Mouse (Mus musculus): ENCODE measurements at regions not wholly inside any gene's neighbourhood (a gene's known extent, or its start where the extent isn't known, plus 50 kb on each side); places are given as distances from the start of the nearest gene placed in this dataset.

DNA sequence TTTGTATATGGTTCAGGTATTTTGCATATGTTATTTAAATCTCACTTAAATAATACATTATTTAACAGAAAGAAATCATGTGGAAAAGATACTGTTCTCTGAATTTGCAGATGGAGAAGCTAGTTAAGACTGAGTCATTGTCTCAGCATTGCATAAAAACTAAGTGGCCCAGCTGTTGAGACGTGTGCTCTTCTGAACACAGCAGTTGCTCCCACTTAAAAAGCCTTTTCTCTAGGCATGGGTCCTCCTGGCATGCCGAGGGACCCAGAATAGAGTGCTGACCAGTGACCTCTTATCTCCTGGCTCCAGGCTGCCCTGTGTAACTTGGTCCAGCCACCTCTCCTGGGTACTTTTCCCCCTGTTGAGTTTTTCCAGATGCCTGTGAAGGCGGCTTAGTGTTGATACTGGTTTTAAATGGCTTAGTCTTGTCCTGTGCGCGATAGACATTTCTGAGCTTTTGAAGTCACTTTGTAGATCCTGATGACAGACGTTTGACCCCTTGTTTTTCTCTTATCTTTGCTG, 312.2 kb downstream of the Plpp3 start:
- ATAC-seq: no peak

DNA sequence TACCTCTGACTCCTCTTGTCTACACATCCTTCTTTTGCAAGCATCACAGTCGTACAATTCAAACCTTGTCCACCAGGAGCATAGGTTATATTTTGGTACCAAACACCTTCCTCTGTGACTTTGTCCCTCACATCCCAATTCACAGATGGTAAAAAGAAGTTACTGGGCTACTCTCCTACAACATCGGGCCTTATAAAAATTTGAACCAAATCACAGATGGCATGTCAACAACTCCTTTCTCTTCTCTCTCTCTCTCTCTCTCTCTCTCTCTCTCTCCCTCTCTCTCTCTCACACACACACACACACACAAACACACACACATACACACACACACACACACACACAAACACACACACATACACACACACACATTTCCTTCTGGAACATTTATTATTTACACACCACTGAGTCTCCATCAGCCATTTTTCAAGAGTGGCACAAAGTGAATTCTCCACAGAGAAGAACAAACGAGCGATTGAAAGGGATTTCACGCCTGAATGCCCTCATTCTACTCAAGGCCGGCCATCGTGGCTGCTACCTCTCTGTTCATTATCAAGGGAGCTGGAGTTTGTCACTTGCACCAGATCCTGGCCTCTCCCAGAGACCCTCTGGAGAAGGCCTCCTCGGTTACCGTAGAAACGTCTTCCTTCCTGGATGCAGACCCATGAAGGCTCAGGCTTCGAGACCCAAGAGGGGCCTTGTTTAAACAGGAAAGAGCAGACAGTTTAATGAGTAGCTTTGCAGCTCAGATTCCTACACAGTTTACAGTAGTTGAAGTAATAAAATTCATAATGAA, 314.7 kb upstream of the Gm12728 start:
- ATAC-seq: no peak

DNA sequence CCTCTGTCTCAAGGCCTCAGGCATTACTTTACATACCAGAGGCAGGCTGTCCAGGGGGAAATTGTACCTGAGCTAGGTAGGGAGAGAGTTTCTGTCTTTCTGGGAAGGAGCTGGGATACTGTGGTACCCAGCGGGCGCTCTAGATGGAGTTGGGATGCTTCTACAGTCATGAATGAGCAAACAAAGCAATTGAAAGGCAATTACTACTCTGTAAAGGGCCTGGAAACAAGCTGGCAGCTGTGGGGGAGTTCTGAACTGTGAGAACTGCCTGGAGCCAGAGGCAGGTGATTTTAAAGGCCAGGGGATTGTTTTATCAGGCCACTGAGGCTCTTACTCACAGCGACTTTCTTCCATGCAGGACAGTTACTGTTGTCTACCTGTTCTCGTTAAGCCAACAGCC, 313.3 kb upstream of the Gm12728 start:
- ATAC-seq: no peak

GRCm38 (mm10) chr4:105486376-105486775, 303.3 kb upstream of the Gm12728 start:
- no peak for ATAC-seq

DNA sequence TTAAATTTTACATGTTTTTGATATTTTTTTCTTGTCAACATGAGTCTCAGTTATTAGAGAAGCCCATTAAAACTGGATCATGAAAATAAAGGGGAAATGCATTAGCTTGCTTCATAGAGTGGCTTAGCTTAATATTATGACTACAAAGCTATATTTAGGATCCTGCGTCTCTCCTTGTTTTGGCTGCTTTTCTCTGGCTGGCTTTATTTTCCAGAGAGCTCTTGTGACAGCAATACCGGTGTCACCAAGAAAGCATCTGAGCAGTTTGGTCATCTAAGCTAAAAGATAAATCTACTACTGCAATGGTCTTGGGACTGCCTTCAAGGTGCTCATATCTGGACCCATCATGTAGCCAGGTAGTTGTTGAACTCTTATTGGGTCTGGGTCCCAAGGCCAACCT, 293.5 kb upstream of the Gm12728 start:
- no peak for ATAC-seq

DNA sequence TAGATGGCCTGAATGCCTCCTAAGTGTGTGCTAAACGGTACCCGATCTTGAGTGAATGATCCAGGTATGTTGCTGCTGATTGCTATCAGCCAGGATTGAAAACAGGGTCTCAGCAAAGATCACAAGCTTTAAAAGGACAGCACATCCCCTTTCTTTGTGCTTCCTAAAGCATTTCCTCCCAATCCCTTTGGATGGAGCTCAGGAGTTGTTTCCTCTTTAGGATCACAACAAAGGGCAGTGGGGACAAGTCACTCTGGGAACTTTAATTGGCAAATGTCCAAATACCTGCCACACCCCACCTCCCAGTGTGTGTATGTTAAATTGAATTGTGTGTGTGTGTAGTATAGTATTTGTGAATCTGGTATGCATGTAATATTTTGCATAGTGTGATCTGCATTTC, 283.5 kb upstream of the Gm12728 start:
- ATAC-seq: no peak

DNA sequence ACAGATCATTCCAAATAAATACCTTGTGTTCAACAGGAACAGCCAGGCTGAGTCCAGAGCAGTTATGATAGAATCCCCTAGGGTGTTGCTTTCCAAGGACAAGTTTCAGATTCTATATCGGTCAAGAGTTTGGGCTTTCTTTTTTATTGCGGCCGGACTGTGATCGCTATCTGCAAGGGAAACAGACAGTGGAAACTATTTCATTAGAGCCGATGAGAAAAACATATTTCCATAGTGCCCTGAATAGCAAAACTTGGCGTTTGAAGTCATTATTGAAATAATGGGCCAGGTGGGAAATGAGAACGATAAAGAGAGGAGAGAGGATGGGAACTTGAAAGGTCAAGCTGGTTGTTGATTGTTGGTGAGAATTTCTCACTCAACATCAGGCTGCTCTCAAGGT, 282.4 kb upstream of the Gm12728 start:
- no peak for ATAC-seq

DNA sequence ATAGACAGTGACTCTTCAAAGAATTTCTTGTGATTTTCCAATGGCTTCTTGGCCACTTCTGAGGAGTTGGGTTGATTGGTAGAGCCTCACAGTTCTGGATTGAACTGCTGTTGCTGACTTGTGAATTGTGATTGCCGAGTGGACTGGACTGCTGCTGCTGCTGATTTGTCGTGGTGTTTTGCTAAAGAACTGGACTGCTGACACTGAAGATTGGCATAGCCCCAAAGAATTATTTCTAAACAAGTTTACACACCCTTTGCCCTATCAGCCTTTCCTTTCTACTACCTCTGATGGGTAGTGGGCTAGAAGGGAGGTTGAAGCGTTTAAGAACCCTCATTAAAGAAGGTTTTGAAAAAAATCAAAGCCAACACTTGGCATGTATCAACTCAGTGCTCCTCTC, 280.6 kb upstream of the Gm12728 start:
- ATAC-seq: no peak

- ATAC-seq: no peak
Measured at GRCm38 (mm10) chr4:105510406-105510805, 279.3 kb upstream of the Gm12728 start.

DNA sequence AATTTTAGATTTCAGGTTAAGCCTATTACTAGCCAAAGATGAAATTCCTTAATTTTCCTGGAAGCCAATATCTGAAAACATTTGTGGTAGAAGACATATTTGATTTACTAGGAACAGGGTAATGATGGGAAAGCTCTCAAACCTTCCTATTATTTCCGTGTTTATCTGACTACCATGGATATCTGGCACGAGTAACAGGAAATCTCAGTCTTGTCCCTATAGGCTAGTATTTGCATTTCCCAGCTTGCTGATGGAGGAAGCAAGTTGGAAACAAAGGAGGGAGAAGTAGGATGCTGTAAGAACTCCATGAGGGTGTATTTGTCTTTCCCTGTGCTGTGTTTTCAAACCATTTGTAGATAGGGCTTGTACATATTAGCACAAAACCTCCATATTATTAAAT, 264.5 kb upstream of the Gm12728 start:
- no peak for ATAC-seq

DNA sequence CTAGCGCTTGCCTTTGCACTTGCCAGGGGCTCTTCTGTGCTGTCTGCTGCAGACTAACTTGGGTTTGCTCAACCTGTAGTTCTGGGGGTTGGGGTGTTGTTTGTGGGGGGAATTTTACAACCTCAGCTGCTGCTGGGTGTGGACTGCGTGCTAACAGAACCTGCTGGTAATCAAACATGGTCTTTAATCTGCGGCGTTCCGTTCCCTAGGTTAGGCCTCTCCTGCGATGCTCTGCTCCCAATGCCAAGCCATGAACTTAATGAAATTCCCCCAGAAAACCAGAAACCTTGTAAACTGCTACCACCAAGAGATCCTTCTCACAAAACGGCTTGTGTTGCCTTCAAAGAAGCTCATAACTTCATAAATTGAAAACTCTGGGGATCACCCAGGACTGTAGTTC, 262.9 kb upstream of the Gm12728 start:
- ATAC-seq: no peak

- no peak for ATAC-seq
Measured at GRCm38 (mm10) chr4:105527316-105527715, 262.4 kb upstream of the Gm12728 start.

GRCm38 (mm10) chr4:105531651-105532425, 257.8 kb upstream of the Gm12728 start:
- no peak for ATAC-seq

- no peak for ATAC-seq
Measured at GRCm38 (mm10) chr4:105535451-105535850, 254.2 kb upstream of the Gm12728 start.

DNA sequence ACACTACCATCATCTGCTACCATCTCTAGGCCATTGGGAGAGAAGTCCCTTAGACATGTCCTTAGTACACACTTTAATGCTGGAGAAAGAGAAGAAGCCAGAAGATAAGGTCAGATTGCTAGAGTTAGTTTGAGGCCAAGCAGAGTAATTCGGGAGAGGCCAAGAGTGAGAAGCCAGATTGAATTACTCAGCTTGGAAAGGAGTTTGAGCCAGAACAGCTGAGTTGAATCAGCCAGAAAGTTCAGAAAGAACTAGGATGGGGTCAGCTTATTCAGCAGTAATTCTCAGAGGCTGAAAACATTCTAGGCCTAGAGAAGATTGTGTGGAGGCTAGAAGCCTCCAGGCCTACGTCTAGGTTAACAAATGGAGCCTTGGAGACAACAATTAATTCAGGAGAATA, 244.2 kb upstream of the Gm12728 start:
- ATAC-seq: no peak

DNA sequence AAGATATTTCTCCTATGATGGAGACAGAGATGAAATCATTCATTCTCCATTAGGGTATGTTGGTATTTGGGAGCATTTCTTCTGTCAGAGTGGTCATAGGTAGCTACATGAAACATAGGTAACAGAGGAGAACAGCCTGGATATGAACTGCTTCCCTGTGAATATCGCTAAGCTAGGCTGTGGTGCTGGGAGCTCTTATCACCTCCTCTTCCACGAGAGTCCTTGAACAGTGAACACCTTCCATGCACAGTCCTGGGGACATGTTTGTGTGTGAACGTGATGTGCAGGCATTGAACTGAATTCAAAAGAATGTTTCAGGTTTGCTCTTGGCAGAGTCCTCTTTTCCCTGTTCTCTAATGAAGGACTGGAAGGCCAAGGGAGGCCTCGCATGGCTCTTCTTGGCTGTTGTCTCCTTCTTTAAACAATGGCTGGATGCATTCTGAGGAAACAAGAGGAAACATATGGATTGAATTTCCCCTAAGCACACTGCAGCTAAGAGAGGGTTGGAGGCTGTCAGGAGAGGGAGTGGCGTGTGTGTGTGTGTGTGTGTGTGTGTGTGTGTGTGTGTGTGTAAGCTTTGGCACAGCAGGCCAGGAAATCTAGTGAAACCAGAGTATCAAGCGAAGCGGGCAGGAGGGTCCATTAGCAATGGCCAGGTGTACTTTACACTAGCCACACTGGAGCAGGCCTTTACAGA, 239.8 kb upstream of the Gm12728 start:
- ATAC-seq: no peak

DNA sequence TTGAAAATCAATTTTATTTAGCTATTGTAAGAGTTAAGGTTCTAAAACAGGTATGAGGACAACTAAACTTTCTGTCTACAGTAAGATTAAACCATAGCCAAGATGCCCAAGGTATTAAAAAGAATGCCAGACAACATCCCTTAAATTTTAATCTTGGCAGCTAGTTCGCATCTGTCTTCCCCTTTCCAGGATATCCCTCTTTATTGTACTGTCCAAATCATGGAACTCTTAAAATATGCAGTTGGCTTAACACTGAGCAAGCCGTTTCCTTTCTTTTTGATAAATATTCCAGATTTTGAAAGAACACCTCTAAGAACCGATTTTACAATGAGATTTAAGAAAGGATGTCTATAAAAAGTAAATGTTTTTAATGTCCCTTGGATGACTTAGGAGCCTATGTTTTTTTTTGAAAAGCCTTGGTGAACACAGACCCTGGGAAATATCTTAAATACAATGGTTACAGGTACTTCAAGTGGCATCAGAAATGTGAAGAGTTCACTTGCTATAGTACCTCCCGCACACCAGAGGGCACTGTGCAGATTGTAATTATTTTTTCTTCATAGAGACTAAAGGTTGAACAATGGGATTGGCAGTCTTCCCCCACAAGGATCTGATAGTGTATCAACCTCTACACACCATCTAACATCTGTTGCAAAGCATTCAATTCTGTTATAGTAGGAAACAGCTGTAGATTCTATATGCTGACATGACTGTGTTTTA, 237.5 kb upstream of the Gm12728 start:
- no peak for ATAC-seq

DNA sequence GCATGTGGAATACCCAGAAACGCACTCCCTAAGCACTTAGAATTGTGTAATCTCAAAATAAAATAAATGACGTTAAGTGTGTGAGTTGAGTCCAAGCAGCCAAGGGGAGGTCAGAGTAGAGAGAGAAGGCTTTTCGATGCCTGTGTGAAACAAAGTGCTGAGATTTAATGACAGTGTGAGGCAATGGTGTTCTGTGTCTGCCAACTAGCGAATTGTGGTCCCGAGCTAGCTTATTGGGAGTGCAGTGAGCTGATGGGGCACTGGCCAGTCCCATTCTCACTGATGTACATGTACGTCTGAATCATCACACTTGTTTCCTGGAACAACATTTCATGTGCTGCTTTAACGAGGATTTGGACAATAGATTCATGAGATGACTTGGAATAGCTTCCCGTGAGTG, 234.7 kb upstream of the Gm12728 start:
- no peak for ATAC-seq

DNA sequence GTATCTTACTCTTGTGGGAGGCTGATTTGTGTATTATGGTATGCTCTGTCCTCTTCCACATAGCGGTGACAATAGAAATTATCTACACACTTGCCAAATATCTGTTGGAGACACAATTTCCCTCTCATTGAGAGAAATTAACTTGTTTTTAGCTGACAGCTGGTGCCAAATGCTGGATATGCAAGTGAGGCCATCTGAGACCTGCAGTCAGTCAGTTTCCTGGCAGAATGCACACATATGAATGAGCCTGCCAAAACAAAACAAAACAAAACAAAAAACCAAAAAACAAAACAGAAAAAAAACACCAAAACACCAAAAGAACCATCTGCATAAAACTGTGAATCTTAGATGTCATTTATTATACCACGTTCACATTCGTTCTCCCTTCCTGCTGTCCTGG, 233.7 kb upstream of the Gm12728 start:
- ATAC-seq: no peak

- ATAC-seq: no peak
Measured at GRCm38 (mm10) chr4:105557396-105557795, 232.3 kb upstream of the Gm12728 start.

GRCm38 (mm10) chr4:105560055-105560454, 229.6 kb upstream of the Gm12728 start:
- no peak for ATAC-seq

DNA sequence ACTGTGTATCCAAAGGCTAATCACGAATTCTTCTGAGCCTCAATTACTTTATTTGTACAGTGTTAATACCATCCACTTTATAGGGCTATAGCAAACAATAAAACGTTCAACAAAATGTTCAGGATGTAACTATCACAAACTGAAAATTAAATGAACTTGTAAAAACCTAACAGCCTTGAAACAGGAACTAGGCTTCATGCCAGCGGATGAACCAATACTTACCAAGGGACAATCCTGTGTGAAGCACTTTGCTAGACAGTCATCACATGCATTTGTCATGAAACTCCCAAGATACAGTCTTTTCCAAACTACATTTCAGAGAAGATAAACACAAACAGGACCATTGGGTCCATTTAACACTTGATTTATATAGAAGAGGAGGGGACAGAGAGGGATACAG, 228.9 kb upstream of the Gm12728 start:
- no peak for ATAC-seq

DNA sequence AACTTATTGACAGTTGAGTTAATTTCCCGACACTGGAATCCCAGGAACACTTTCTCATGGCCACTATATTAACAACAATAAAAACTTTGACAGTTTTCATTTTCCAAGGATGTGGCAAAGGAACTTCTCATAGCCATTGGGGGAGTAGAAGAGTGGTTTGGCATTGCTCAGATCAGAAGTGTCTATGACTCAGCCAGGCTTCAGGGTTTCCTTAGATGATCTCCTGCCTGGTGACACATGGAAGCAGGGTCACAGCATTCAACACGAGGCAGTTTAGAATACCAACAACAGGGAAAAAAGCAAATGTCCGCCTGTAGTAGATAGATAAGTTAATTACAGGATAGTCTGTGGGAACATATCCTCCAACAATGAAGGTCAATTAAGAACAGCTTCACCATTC, 228.1 kb upstream of the Gm12728 start:
- no peak for ATAC-seq

All from activated CD4-positive, CD25-positive, alpha-beta regulatory T cell, adult 4 months (primary cell).